Mouse (Mus musculus) mature B cell (primary cell): Measurements from ENCODE around the gene Polr2b.

ENCODE experiments used
- in situ Hi-C: fragments of 300-500 bp; cut with MboI; formaldehyde crosslinking; loops from 2 replicates; pipeline ENCODE4 v1.14.3; 2019

Polr2b gene

DNA sequence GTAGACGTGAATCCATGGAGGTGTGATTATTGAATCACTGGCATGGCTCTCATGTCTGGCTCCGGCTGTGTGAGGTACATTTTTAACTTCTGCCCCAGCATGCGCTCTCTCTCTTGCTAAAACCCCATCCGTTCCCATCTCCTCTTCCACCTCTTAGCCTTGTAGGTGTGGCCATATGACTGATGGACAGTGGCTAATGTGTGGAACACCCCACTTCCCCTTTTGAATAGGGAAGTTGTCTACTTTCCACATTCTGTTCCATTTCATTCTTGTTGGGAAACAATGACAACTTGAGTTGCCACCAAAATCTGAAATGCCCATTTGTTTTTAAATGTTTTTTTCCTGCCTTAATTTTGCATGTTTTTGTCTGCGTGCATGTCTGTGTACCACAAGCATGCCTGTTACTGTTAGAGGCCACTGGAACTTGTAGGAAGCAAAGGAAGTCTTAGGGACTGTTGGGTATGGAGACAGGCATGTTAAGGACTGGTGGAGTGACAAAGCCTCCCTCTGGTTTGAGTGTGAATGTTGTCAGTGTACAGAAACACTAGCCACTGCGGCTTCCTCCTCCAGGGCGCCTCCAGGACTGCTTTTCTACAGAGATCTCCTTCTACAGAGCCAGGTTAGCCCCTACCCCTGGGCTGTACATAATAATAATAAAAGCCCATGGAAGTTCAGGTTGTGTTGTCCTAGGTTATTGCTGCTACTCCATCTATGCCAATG is 17.0 kb upstream of the Polr2b start:
- in situ Hi-C loops = no loop called here

DNA sequence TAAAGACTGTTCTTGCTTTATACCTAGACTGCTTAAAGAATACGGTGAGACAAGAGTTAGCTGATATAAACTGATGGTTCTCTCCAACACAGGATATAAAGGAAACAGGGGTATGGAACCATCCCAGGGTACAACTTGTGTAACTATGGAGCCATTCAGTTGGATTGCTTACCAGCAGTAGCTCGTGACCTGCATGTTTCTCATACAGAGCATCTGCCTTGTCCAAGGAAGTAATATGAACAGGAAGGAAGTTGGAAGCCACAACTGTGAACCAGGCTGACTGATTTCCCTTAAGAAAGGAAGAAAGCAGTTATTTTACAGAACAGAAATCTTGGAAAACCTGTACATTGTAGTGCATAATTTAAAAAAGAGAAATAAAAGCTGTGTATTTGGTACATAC is 10.5 kb upstream of the Polr2b start:
- in situ Hi-C loops = no loop called here

DNA sequence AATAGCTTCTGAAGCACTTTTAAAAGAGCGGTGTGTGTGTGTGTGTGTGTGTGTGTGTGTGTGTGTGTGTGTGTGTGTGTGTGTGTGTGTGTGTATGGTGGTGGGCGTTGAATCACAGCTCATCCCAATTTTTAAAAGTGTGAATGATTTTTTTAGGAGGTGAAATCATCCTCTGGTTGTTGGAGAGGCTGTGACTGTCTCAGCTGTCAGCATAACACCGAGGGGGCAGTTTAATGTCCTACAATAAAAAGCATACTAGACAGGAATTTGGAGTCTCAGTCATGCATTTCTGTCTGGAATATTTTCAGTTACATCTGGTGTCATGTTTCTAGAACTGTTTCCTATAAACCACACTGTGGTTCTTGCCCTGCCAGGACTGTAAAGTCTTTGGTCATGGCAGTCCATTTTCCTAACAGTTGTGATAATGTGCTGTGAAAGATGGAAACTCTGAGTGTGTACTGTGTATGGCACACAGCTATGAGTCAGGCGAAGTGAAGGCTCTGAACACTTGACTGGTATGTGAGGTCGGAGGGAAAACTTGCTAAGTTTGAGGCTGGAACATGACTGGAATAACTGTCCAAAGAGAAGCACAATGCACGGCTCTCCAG is 8.5 kb upstream of the Polr2b start:
- in situ Hi-C loops = loop anchor here (25.0 kb wide), 1 partner anchor 714 kb away; the partner anchor contains the start of gene Cep135

DNA sequence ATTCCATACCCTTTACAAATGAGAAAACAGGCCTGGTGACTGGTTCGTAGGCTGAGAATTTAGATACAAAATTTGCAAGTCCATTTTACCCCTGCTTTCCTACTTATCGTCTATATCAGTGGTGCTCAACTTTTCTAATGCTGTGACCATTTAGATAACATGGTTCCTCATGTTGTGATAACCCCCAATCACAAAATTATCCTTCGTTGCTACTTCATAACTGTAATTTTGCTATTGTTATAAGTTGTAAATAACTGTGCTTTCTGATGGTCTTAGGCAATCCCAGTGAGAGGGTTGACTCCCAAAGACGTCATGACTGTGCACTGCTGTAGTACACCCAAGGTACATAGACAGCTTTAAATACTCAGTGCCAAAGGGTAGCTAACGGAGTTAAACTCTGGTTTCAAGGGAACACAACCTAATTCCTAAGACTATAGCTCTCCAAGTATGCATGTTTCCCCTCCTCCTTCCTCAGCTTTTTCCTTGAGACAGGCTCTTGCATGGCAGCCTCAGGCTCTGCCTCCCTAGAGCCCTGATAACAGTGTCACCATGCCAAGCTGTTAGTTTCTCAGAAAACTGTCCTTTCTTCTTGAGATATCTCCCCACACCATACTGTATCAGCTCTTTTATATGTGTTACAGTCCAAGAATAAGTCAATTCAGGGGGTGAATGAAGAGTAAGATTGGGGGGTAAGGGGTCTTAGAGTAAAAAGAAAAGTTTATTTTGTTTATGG is 2.0 kb upstream of the Polr2b start:
- in situ Hi-C loops = loop anchor here (25.0 kb wide), 1 partner anchor 721 kb away; the partner anchor contains the start of gene Cep135

DNA sequence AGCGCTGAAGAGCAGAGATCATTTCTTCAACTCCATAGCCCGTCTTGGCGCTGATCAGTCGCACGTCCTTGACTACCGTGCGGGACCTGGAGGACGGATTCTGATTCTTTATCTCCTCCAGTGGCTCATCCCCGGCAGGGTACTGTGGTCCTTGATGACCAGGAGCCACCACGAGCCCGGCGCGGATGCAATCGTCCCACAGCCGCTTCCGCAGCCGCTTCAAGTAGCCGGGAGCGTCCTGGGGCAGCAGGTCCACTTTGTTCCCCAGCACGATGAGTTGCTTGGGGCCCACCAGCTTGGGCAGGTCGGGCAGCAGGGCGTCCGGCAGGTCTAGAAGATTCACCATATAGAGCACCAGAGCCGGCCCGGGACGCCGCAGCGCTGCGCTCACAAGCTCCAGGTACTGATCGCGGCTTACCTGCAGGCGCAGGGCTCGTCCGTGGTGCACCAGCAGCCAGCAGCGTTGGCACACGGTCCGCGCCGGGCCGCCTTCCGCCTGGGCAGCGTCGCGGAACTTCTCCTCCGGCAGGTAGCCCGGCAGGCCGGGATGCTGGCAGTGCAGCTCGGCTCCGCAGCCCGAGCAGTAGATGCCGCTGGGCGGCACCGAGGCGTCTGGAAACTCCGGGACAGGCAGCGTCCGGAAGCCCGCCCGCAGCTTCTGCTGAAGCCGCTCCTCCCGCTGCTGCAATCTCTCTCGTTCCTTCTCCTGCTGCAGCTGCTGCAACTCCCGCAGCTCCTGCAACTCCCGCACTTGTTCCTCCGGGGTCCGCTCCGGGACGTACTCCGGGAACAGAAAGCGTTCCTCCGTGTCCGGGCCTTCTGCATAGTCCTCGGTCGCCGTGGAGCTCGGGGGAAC is 668 bp upstream of the Polr2b start:
- in situ Hi-C loops = loop anchor here (25.0 kb wide), 1 partner anchor 722 kb away; the partner anchor contains the start of gene Cep135

DNA sequence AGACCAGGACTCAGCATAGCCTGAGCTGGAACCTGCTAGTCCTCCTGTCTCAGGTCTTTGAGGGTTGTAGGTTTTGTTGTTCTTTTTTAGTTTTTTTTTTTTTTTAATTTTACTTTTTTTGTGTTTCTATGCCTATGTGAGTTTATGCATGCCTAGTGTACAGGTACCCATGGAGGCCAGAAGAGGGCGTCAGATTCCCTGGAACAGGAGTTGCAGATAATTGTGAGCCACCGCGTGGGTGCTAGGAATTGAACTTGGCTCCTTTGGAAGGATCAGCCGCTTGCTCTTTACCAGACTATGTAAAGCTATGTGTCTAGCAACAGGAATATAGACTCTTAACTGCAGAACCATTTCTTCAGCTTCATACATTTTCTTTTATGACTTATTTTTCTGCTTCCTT is 4.3 kb downstream of the Polr2b start:
- in situ Hi-C loops = loop anchor here (25.0 kb wide), 1 partner anchor 727 kb away; the partner anchor contains the start of gene Cep135

DNA sequence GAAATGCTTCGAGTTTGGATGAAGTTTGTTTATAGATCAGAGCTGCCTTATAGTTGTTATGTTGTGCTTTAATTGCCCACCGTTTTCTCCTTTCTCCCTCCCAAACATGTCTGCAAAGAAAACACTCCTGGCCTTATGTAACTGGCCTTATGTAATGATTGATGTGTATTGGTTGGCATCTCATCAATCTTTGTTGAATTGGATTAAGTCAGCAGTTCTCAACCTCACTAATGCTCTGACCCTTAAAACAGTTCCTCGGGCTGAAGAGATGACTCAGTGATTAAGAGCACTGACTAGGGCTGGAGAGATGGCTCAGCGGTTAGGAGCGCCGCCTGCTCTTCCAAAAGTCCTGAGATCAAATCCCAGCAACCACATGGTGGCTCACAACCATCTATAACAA is 5.0 kb downstream of the Polr2b start:
- in situ Hi-C loops = loop anchor here (25.0 kb wide), 1 partner anchor 728 kb away; the partner anchor contains the start of gene Cep135

DNA sequence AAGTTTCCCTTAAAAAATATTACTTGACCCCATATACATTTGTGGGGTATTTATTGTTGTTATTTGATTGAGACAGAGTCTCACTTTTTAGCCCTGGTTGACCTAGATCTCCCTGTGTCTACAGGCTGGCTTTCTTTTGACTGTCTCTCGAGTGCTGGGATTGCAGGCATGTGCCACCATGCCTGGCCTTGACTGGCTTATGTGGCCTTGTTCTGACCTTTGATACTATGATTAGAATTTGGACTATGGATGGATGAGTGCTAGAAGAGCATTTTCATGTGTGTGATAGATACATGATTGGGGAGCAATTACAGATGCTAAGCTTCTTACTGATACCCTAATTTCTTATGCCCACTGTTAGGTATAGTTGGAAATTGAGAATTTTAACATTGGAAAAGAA is 15.0 kb downstream of the Polr2b start:
- in situ Hi-C loops = loop anchor here (25.0 kb wide), 1 partner anchor 738 kb away; the partner anchor contains the start of gene Cep135

DNA sequence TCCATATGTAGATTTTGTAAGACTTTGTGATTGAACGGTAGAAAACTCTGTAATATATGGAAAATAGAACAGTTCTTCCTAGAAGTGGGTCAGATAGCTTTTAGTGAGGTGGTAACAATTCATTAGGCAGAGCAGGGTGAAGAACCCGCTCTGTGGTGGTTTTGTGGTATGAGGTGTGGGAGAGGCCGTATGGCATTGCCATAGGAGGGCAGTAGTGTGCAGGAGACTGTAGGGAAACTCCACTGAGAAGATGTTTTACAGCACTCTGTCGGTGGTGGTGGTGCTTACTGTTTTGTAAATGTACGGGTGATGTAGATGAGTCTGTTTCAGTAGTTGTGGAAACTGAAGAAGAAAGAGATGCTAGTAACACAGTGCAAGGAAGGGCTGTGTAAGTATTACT is 20.2 kb downstream of the Polr2b start:
- in situ Hi-C loops = no loop called here

DNA sequence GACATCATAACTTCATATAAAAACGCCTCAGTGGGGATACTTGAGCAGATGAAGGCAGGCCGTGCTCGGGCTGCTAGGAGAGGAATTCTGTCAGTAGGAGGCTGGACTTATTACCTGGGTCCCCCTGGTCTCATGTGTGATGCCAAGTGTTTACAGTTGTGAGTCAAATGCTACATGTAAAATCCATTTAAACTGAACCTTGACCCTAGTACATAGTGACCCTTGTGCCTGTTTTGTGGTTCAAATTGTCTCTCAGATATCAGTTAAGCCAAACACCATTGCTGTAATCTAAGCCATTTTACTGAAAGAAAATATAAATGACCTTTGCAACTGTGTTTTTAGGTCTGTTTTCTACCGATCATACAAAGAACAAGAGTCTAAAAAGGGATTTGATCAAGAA is 30.1 kb downstream of the Polr2b start:
- in situ Hi-C loops = no loop called here

DNA sequence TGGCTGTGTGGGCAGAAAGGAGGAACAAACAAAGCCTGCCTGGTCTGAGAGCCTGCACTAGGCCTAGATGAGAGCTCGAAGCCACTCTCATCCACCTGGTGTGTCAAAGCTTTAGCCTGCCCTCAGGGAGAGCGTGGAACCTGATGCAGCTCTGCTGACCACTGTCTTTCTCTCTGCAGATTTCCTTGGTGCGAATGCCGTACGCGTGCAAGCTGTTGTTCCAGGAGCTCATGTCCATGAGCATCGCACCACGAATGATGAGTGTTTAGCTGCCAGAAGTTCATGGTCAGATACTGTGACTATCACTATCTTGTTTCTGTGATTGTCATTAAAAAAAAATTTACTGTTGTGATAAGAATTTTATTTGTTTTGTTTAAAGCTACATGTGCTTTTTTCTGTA is 39.0 kb downstream of the Polr2b start:
- in situ Hi-C loops = no loop called here

DNA sequence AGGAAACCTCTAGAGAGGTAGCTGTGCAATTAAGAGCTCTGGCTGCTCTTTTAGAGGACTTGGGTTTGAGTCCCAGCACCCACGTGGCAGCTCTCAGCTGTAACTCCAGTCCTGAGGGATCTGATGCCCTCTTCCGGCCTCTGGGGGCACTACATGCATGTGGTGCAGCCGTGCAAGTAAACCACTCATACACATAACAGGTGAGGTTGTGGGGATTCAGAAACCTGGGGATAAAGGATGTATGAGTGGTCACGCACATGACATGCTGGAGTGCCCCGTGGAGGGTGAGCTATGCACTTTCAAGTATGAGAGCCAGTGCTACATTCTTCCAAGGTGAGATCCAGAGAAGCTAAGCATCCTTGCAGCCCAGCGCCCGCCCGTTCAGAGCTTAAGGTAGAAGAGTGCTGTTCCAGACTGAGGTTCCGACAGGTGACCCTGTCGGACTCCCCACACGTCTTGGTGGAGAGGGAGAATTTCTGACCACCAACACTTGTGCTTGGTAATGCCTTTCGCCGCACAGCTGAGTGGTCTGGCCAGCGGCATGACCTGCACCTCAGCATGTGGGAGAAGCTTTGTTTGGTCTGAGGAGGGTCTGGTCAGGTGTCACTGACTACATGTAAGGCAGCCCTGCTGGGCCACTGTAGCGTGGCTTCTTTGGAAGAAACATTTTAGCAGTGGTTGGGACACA is 40.2 kb downstream of the Polr2b start:
- in situ Hi-C loops = loop anchor here (10.0 kb wide), 1 partner anchor 115 kb away; no protein-coding TSS in a partner anchor

DNA sequence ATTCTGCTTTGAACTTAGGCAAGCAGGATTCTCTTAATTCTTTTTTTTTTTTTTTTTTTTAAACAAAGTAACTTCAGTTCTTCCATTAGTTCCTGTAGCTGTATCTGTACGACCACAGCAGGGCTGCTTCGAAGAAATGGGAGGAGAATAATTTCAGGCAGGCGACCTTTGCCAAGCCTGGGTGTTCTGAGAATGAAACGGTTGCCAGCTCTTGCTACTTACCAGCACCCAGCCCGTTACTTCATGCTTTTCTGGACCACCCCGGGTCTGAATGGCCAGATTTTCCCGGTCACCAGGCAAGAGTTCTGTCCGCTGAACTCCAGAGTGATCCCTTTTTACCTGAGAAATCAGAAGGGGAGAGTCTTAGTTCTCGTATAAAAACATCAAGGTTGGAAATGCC is 41.7 kb downstream of the Polr2b start:
- in situ Hi-C loops = loop anchor here (10.0 kb wide), 1 partner anchor 113 kb away; no protein-coding TSS in a partner anchor

DNA sequence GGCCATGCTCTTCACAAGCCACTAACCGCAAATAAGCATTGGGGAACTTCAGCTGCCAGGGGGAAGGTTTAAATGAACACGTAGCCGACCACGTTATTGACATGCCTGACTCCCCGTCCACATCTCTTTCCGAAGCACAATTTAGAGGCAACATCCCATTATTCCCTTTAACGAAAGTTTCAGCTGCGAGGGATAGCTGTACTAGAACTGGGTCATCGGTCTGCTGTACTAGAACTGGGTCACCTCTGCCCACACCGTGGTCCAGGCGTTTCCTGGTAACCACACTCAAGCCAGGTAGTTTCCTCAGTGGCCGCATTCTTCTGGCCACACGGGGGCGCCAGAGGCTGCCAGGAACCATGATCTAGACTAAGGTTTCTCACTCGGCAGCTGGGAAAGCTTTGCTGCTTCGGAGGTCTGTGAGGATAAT is 44.4 kb downstream of the Polr2b start:
- in situ Hi-C loops = loop anchor here (10.0 kb wide), 1 partner anchor 110 kb away; no protein-coding TSS in a partner anchor

DNA sequence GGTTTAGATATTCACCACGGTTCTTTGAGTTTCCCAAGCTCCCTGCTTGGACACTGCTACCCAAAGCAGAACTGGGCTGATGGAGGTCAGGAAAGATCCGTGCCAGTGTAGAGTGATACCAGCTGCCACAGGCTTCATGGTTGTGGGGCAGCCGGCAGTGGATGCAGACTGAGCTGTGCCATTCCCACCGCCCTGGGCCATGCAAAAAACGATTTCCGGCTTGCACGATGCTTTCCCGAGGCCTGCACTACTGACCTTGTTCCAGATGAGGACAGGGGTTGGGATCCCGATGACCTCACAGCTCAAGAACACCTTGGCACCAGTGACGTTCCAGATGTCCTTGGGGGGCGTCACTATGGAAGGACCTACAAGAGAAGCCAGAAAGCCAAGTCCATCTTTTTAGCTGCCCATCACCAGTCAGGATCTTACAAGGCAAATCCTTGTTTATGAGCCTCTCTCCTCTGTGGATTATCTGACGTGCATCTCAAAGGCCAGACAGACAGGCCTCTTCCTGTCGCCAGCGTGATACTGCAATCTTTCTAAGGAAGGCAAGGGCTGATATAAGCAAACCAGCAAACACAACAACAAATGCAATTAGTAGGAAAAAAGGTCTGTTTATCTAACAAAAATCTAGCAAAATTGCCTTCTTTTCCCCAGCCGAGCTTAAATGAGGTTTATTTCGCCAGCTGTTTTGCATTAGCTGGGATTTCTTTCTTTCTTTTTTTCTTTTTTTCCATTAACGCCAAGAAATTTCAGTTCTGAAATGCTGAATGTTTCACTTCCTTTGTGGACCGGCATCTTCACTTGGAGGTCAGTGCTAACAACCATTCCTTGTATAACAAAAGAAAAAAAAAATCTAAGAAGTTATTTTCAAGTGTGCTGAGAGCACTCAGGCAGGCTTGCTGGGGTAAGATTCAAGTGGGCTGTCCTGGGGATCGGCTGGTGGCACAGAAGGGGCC is 45.6 kb downstream of the Polr2b start:
- in situ Hi-C loops = loop anchor here (10.0 kb wide), 1 partner anchor 109 kb away; no protein-coding TSS in a partner anchor

DNA sequence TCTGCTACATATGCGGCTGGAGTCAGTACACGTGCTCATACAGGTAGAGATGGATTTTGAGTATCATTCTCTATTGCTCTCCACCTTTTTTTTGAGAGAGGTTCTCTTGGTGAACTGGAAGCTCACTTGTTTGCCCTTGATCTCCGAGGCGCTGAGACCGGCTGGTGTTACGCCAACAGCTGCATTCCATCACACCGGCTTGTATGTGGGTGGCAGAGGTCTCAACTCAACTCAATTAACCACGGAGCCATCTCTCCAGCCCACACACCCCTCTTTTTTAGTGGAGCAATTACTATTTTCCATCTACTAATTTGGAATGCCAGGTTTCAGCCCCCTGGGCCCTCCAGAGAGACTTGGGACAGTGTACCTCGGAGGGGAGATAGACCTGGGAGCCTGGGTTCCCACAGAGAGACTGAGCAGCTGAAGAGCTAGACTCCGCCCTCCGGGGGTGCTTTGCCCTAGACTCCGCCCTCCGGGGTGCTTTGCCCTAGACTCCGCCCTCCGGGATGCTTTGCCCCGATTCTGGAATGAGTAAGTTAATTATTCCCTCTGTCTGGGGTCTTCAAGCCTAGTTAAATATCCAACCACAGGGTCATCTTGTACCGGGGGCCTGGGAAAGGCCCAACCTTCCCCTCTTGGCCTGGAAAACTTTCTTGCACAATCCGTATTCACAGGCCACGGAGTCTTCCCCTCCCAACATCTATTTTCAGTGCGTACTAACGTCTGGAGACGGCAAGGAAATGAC is 47.6 kb downstream of the Polr2b start:
- in situ Hi-C loops = loop anchor here (10.0 kb wide), 1 partner anchor 107 kb away; no protein-coding TSS in a partner anchor

DNA sequence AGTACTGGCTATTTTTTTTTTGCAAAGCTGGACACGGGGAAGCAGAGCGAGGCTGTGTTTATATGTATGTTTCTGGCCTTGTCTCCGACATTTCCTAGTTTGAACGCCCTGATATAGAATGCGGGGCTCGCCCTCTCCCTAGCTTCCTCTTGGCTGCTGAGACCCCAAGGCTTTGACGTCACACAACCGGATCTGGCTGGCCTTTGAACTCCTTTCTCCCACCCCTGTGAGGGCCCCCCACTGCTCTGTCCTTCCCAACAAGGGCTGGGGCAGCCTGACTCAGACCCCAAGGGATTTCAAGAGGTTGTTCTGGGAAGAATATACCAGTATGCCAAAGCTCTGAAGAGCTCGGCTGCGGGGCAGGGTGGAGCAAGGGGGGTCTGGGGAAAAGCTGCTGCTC is 48.4 kb downstream of the Polr2b start:
- in situ Hi-C loops = loop anchor here (10.0 kb wide), 1 partner anchor 106 kb away; no protein-coding TSS in a partner anchor

DNA sequence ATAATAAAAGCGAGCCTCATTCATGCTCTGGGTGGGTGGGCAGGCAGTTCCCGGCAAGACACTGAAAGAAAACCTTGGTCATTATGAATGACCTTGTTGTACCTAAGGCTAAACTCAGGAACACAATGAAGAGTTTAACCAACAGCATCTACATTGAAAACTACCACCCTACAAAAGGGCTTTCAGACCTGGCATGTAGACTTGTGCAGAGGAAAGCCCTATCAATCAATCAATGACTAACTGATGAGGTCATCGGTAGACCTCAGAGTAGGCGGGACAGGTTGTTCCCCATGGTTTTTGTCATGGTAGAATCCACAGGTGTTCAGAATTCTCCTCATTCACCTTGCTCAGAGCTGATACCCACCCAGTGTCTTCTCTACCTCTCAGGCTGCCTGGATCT is 50.0 kb downstream of the Polr2b start:
- in situ Hi-C loops = loop anchor here (10.0 kb wide), 1 partner anchor 105 kb away; no protein-coding TSS in a partner anchor

DNA sequence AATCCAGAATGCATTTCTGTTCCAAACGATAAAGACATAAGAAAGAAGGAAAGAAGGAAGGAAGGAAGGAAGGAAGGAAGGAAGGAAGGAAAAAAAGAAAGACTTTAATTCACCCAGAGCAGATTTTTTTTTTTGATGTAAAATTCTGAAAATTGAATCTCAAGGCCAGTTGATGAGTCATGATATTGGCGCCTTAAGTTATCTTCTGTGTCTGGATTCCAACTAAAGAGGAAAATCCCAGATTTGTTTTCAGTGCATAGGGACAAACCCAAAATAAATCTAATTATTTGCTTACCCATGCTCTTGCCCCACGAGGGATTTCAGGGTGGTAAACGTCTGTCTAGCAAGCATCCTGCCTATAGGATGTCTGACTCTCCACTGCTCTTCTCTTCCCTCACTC is 51.1 kb downstream of the Polr2b start:
- in situ Hi-C loops = no loop called here
